In genomic region chr1:158641306-158641705, GRCm38 (mm10) we compare ENCODE assay signal across 4 mouse cellular contexts.
"Had no signal": no experiment of that assay in that cellular context is flagged by ENCODE, and none has a peak within 500 bp of the region (broad histone marks: within the 10 kb centered on the region; RNA-seq: fewer than 3 reads in every experiment).

No protein-coding gene starts in this region.

- DNase-seq: kidney, postnatal 14 days; right cerebral cortex, postnatal 14 days; thymus, adult 18-20 months; thymus, postnatal 14 days had no signal
